Mouse (Mus musculus): Measurements from ENCODE around the gene Dync2li1. TPM values are rescaled to one million over a fixed set of nuclear protein-coding genes. Genes with fewer than 3 reads are reported as not detected.
A peak's percentile ranks its signal among the peaks of the same experiment; 100 is the strongest.

Gene Dync2li1
- polyA plus RNA-seq, 1 experiment = 27.5 TPM

DNA sequence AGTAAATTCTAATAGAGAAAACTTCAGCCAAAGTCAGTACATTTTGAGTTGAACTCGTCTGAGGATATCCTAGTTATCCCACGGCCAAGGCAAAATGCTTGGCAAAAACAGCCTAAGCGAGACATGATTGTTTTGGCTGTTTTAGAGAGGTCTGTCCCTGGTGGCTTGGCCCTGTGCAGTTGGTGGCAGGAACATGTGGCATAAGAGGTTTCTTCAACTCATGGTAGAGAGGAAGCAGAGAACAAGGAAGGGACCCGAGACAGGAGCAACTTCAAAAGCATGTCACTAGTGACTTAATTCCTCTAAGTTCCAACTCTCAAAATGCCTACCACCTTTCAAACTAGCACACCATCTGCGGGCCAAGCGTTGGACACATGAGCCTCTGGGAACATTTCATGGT lies 5.7 kb upstream of the Dync2li1 start:
- H3K4me3 ChIP-seq (ENCODE audit: insufficient read depth, low read length) = no peak overlapping the region
- no peak overlapping the region for H3K27ac ChIP-seq (ENCODE audit: insufficient read depth, low read length)
- H3K4me1 ChIP-seq (ENCODE audit: control insufficient read depth, insufficient read depth, low read length) = no peaks in the 10 kb centered on the region
- TF ChIP-seq CTCF (IDR thresholded peaks at IDR 0.05; ENCODE audit: extremely low read depth, insufficient read depth, low read length) = no peak
- no peak for TF ChIP-seq POLR2A (IDR thresholded peaks at IDR 0.05; ENCODE audit: extremely low read depth, insufficient read depth, low read length)

DNA sequence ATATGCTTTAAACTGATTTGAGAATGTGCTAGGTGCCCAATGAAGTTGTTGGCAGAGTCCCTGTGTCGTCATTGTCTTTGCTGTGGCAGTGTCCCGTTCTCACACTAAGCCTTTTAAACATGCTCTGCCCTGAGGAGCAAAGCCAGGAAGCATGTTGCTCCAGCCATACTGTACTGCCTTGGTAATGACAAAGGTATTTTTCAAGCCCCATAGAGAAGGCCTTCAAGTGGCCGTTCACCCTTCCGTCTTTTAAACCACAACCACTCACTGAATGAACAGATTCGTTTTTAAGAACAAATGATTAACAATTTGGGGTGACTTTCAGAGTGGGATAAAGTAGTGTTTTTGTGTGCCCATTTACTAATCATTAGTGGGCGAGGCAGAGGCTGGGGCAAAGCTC lies 5.1 kb upstream of the Dync2li1 start:
- TF ChIP-seq CTCF (IDR thresholded peaks at IDR 0.05; ENCODE audit: extremely low read depth, insufficient read depth, low read length) = no peak
- no peak for TF ChIP-seq POLR2A (IDR thresholded peaks at IDR 0.05; ENCODE audit: extremely low read depth, insufficient read depth, low read length)
- no peak overlapping the region for H3K27ac ChIP-seq (ENCODE audit: insufficient read depth, low read length)
- H3K4me3 ChIP-seq (ENCODE audit: insufficient read depth, low read length) = no peak overlapping the region
- H3K4me1 ChIP-seq (ENCODE audit: control insufficient read depth, insufficient read depth, low read length) = no peaks in the 10 kb centered on the region

DNA sequence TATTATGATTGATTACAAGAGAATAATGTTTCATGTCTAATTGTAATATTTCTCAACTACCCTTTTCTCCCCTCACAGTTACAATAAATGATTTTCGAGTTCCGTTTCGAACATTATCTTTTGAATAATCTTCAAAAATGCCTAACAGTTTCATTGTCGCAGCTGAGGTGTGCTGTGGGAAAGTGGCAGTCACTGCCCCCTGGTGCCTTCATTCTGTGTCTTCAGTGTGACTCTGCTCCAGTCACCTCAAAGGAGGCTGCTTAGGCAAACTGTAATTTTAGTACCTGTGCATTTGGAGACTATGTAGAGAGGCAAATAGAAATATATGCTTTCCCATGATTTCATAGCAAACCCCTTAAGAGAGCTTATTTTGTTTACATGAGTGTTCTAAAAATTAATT lies 4.3 kb upstream of the Dync2li1 start:
- H3K4me1 ChIP-seq (ENCODE audit: control insufficient read depth, insufficient read depth, low read length) = no peaks in the 10 kb centered on the region; the same call in 1 of the 2 replicates
- no peak overlapping the region for H3K27ac ChIP-seq (ENCODE audit: insufficient read depth, low read length)
- TF ChIP-seq POLR2A (IDR thresholded peaks at IDR 0.05; ENCODE audit: extremely low read depth, insufficient read depth, low read length) (no peak), CTCF (IDR thresholded peaks at IDR 0.05; ENCODE audit: extremely low read depth, insufficient read depth, low read length) (0 out of 2 replicates have a peak, but pooled peaks have one; percentile 16)
- H3K4me3 ChIP-seq (ENCODE audit: insufficient read depth, low read length) = no peak overlapping the region

- TF ChIP-seq POLR2A (IDR thresholded peaks at IDR 0.05; ENCODE audit: extremely low read depth, insufficient read depth, low read length) (no peak), CTCF (IDR thresholded peaks at IDR 0.05; ENCODE audit: extremely low read depth, insufficient read depth, low read length) (no peak)
- no peak overlapping the region for H3K27ac ChIP-seq (ENCODE audit: insufficient read depth, low read length)
Measured at GRCm38 (mm10) chr17:84622873-84623272, 3.4 kb upstream of the Dync2li1 start.

GRCm38 (mm10) chr17:84626857-84627305 lies 585 bp downstream of the Dync2li1 start:
- H3K4me1 ChIP-seq (ENCODE audit: control insufficient read depth, insufficient read depth, low read length) = no peaks in the 10 kb centered on the region; the same call in 1 of the 2 replicates
- H3K4me3 ChIP-seq (ENCODE audit: insufficient read depth, low read length) = peak overlapping the region; percentile 63
- H3K27ac ChIP-seq (ENCODE audit: insufficient read depth, low read length) = no peak overlapping the region
- no peak for TF ChIP-seq POLR2A (IDR thresholded peaks at IDR 0.05; ENCODE audit: extremely low read depth, insufficient read depth, low read length)
- no peak for TF ChIP-seq CTCF (IDR thresholded peaks at IDR 0.05; ENCODE audit: extremely low read depth, insufficient read depth, low read length)

More at GRCm38 (mm10) chr17:84622873-84623272, 3.4 kb upstream of the Dync2li1 start:
- no peak overlapping the region for H3K4me3 ChIP-seq (ENCODE audit: insufficient read depth, low read length)
- no peaks in the 10 kb centered on the region; the same call in 1 of the 2 replicates for H3K4me1 ChIP-seq (ENCODE audit: control insufficient read depth, insufficient read depth, low read length)

DNA sequence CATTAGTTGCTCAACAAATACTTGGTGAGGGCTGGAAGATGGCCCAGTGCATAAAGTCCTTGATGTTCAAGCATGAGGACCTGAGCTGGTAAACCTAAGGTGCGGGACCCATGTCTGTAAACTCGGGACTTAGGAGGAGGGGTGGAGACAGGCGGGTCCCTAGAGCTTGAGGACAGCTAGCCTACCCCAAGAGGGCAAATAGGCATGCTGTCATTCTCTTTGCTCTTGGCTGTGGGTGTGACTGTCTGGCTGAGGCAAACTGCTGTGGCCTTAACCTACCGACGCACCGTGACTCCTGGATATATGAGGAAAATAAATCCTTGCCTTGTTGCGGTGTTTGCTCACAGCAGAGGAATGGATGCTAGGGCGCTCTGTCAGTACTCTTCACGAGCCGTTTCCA lies 1.4 kb downstream of the Dync2li1 start:
- H3K4me1 ChIP-seq (ENCODE audit: control insufficient read depth, insufficient read depth, low read length) = no peaks in the 10 kb centered on the region; the same call in 1 of the 2 replicates
- H3K4me3 ChIP-seq (ENCODE audit: insufficient read depth, low read length) = no peak overlapping the region
- no peak for TF ChIP-seq CTCF (IDR thresholded peaks at IDR 0.05; ENCODE audit: extremely low read depth, insufficient read depth, low read length)
- TF ChIP-seq POLR2A (IDR thresholded peaks at IDR 0.05; ENCODE audit: extremely low read depth, insufficient read depth, low read length) = no peak

DNA sequence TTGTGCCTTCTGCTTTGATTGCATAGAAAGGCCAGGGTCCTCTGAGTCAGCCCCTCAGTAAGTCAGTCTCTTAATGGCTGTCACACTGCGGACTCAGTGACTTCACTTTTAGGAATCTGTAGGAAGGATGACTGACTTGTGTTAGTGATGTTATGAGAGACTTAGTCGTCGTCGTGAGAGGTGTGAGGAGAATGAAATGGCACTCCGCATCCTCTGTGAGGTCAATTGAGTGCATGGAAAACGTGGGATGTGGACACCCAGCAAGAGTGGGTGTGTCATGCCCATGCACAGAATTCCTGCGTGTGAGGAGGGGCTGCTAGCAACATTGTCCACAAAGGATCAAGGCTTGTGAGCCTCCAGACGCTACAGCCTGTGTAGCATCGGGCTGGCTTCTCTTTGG lies 2.3 kb downstream of the Dync2li1 start:
- no peak for TF ChIP-seq POLR2A (IDR thresholded peaks at IDR 0.05; ENCODE audit: extremely low read depth, insufficient read depth, low read length)
- no peak for TF ChIP-seq CTCF (IDR thresholded peaks at IDR 0.05; ENCODE audit: extremely low read depth, insufficient read depth, low read length)
- H3K27ac ChIP-seq (ENCODE audit: insufficient read depth, low read length) = no peak overlapping the region
- no peak overlapping the region for H3K4me3 ChIP-seq (ENCODE audit: insufficient read depth, low read length)
- no peaks in the 10 kb centered on the region; the same call in 1 of the 2 replicates for H3K4me1 ChIP-seq (ENCODE audit: control insufficient read depth, insufficient read depth, low read length)

More for the DNA sequence above, 1.4 kb downstream of the Dync2li1 start:
- no peak overlapping the region for H3K27ac ChIP-seq (ENCODE audit: insufficient read depth, low read length)

DNA sequence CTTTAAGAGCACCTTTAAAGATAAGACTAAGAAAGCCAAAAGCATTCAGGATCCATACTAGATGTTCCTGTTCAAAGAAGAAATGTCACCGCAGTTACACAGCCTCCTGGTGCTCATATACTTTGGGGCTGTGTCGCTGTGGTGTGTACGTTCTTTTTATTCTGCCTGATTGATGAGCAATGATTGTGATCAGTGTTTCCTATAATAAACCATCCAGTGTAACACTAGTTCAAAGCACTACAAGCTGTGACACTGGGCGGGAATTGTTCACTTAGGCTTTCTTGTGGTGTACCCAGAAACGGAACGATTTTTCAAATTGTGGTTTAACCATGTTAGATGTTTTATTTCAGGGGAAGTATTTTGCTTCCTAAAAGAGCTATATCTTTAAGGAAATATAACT lies 5.5 kb downstream of the Dync2li1 start:
- no peak overlapping the region for H3K27ac ChIP-seq (ENCODE audit: insufficient read depth, low read length)
- TF ChIP-seq CTCF (IDR thresholded peaks at IDR 0.05; ENCODE audit: extremely low read depth, insufficient read depth, low read length) = no peak
- TF ChIP-seq POLR2A (IDR thresholded peaks at IDR 0.05; ENCODE audit: extremely low read depth, insufficient read depth, low read length) = no peak
- no peak overlapping the region for H3K4me3 ChIP-seq (ENCODE audit: insufficient read depth, low read length)
- H3K4me1 ChIP-seq (ENCODE audit: control insufficient read depth, insufficient read depth, low read length) = no peaks in the 10 kb centered on the region; the same call in 1 of the 2 replicates

DNA sequence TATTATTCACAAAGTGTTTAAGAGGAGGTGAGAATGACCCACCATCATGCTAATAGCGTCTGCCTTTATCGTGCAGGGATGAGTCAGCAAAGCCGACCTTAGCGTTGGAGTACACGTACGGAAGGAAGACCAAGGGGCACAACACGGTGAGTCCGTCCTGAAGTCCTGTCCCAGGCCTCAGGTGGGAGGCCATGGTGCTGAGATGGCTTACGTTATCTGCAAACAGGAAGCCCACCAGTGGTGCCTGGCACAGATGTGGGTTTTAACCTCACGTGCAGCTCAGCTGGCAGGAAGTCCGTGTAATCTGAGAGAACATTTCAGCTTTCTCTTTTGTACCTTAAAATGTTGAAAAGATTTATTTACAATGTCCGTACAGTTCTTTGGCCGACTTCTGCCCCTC lies 7.1 kb downstream of the Dync2li1 start:
- TF ChIP-seq CTCF (IDR thresholded peaks at IDR 0.05; ENCODE audit: extremely low read depth, insufficient read depth, low read length) (no peak), POLR2A (IDR thresholded peaks at IDR 0.05; ENCODE audit: extremely low read depth, insufficient read depth, low read length) (no peak)
- no peaks in the 10 kb centered on the region for H3K4me1 ChIP-seq (ENCODE audit: control insufficient read depth, insufficient read depth, low read length)
- no peak overlapping the region for H3K27ac ChIP-seq (ENCODE audit: insufficient read depth, low read length)
- H3K4me3 ChIP-seq (ENCODE audit: insufficient read depth, low read length) = no peak overlapping the region

GRCm38 (mm10) chr17:84636328-84636727 lies 10.0 kb downstream of the Dync2li1 start:
- Histone ChIP-seq H3K27ac (ENCODE audit: insufficient read depth, low read length) (no peak overlapping the region), H3K4me1 (ENCODE audit: control insufficient read depth, insufficient read depth, low read length) (no peaks in the 10 kb centered on the region), H3K4me3 (ENCODE audit: insufficient read depth, low read length) (no peak overlapping the region)
- TF ChIP-seq CTCF (IDR thresholded peaks at IDR 0.05; ENCODE audit: extremely low read depth, insufficient read depth, low read length) (no peak), POLR2A (IDR thresholded peaks at IDR 0.05; ENCODE audit: extremely low read depth, insufficient read depth, low read length) (no peak)
